Mouse (Mus musculus) R1 (cell line): ENCODE results near the gene Cdh4.

Experiments used
- DNase-seq: peaks from one replicate; pipeline ENCODE4 v3.0.0-alpha.2; 2018; ENCODE audit warnings: low read depth, low spot score

The Cdh4 gene

DNA sequence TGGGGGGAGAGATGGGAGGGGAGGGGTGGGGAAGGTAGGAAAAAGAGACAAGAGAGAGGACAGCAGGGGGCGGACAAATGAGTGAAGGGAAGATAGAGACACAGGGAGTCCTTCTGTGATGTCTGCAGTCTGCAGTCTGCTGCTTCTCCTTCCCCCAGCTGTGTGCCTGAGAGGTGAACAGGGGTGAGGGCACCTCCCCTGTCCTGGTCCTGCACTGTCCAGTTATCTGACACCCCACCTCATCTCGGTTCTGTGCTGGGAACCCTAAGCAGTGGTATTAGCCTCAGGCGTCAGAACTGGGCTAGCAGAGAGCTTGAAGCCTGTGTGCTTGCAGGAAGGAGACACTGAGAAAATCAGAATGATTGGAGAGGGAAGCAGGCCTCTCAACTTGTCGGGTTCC is 338.7 kb downstream of the Cdh4 start:
- DNase-seq: peak; percentile 8

- no peak for DNase-seq
Measured at GRCm38 (mm10) chr2:179787256-179787655, 345.0 kb downstream of the Cdh4 start.

DNA sequence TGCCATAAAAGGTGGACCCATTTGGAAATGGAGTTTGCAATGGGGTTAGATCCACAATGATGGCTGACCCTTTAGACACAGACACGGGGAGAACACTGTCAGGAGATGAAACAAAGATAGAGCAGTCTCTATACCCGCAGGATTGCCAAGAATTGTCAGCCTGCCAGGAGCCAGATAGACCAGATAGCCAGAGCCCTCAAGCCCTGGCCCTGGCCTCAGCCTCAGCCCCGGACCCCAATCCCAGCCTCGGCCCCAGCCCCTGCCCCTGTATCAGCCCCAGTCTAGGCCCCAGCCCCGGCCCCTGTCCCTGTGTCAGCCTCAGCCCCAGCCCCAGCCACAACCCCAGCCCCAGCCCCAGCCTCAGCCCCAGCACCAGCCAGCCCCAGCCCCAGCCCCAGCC is 345.6 kb downstream of the Cdh4 start:
- no peak for DNase-seq

- no peak for DNase-seq
Measured at GRCm38 (mm10) chr2:179790684-179791083, 348.5 kb downstream of the Cdh4 start.

DNA sequence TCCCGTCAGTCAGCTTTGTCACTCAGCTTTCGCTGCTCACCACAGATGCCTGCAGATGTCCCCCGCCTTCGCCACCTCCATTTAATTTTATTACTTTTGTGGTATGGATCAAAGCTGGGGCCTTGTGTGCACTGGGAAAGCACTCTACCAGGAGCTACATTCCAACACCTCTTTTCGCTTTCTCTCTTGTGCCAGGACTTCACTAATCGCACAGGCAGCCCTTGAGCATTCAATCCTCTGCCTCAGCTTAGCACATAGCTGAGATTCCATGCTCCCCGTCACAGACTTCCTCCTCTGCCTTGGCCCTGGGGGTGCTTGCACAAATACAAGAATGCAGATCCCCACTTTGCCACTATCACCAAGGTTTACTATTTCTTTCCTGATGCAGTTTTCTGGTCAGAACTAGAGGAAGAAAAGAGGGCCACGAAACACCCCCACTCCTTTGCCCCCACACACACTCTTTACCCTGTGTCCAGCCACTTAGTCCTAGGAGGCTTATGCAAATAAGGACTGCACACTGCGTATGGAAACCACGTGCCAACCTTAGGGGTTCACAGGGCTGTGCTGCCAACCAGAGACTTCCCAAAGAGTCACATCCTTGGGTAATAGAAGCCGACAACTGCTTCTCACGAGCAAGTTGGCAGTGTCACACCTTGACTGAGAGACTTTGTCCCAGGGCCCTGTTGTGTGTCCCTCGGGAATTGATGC is 350.3 kb downstream of the Cdh4 start:
- DNase-seq: peak; percentile 65

- DNase-seq: no peak
Measured at GRCm38 (mm10) chr2:179794354-179794753, 352.1 kb downstream of the Cdh4 start.

DNA sequence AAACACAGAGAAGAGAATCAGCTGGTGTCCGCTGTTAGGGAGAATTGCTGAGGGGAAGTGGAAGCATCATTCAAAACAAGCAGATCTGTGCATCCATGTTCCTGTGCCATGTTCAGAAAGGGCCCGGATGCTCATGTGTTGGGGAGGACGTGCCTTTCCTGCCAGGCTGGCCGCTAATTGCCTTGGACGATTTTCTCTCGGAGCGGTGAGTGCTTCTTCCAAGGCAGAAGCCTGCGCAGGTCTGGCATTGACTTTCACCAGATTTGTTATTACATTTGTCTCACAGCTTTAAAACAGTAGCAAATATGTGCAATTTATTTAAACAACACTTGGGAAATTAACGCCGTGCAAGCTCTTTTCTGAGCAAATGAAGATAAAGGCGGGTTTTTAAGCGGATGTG is 353.2 kb downstream of the Cdh4 start:
- no peak for DNase-seq

DNA sequence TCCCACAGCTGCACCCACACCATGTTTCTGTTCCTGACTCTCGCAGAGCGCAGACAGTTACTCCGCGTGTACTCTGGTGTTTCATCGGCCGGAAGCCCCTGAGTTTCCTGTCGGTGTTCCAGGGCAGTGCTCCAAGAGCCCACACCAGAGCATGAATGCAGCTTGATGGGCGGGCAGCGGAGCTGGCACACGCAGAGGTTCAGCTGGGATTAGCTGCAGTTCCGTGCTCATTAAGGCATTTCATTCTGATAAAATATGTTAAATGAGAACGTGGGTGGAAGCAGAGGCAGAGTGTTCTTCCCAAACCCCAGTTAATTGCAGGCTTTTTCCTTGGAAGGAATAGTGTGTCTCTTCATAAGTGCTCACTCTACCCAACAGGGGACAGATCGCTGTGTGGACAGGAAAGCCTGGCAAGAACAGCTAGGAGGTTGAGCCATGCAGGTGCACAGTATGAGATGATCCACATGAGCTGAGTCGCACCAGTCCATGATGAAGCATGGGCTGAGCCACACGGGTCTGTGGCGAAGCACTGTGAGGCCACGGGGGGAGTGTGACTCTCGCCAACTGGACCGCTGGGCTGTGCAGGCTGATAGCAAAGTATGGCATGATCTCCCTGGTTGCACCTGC is 357.8 kb downstream of the Cdh4 start:
- no peak for DNase-seq

GRCm38 (mm10) chr2:179801042-179801441 is 358.8 kb downstream of the Cdh4 start:
- DNase-seq: no peak

- DNase-seq: peak; percentile 8
Measured at GRCm38 (mm10) chr2:179802411-179802810, 360.2 kb downstream of the Cdh4 start.

GRCm38 (mm10) chr2:179811086-179811485 is 368.9 kb downstream of the Cdh4 start:
- DNase-seq: no peak

GRCm38 (mm10) chr2:179813035-179813827 is 371.0 kb downstream of the Cdh4 start:
- DNase-seq: no peak

GRCm38 (mm10) chr2:179824776-179825326 is 382.6 kb downstream of the Cdh4 start:
- DNase-seq: peak; percentile 40

DNA sequence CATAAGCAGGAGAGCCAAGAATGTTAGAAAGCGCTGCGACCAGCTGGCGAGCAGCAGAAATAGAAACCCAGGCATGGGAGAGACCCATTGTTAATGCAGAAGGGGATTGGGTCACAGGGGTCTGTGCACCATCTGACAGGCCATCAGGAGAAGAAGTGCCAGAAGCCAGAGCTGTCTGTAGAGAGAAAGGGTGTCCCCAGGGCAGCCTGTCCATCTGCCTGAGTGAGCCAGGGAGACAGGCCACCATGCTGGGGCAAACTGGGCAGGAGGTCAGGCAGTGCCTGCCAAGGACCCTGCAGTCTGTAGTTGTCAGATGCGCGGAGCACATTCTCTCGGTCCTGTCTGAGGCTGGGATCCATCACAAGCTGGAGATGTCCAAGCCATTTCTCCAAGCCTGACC is 386.7 kb downstream of the Cdh4 start:
- DNase-seq: no peak

GRCm38 (mm10) chr2:179829972-179830371 is 387.7 kb downstream of the Cdh4 start:
- DNase-seq: peak; percentile 59

DNA sequence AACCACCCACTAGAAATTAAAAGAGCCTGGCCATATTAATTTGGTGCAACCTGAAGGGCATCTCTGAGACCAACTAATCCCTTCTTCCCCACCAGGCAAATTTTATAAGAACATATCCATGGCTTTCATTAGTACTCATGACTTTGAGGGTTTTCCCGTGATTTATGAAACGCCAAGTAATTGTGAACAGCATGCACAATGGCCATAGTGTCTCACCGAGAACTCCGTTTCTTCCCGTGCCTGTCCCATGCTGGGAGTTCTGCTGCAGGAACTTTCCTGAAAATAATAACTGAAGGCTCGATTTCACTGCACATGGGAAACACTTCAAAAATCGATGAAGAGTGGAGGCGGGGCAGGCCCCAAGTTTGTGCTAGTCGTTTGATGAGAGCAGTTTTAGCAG is 392.7 kb downstream of the Cdh4 start:
- no peak for DNase-seq

DNA sequence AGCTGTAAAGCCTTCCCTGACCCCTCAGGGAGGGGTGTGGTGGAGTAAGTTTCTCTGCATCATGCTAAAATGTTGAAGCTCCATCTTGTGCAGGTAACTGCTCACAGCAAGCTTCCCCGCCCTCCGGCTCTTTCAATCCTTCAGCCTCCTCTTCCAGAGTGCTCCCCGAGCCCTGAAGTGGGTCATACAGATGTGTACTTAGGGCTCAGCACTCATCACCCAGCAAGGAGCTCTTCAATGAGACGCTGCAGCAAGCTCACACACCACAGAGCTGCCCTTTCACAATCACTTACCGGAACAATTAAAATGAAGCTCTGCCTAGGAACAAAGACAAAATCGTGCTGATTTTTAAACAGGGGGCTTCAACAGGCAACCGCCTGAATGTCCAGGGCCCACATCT is 393.3 kb downstream of the Cdh4 start:
- no peak for DNase-seq

- no peak for DNase-seq
Measured at GRCm38 (mm10) chr2:179837186-179837585, 395.0 kb downstream of the Cdh4 start.

- DNase-seq: no peak
Measured at GRCm38 (mm10) chr2:179838036-179838435, 395.8 kb downstream of the Cdh4 start.

DNA sequence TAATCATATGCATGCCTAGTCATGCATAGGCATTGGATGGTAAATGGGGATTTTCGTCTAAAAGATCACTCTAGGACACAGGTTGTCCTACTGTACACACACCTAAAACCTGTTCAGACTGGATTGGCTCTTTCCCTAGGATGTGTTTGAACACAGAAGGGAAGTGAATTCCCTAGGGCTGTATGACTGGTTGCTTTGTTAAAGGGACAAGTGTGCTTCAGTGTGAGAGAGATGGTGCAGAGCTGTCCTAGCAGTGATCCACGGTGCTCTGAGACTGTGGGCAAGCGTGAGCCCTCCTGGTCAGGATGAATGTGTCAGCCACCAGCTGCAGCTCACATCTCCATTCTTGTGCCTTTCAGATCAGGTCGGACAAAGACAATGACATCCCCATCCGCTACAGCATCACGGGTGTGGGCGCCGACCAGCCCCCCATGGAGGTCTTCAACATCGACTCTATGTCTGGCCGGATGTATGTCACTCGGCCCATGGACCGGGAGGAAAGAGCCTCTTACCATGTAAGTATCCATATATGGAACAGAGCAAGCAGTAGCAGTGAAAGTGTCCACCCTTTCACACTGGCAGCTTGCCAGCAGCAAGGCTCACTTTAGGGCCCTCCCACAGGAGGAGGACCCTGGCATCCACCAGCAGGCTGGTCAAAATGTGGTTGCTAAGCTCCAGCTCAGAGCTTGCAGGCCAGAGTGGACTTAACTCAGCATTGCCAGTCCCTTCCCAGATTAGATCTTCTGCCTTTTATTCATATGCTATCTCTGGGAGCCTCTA is 400.6 kb downstream of the Cdh4 start:
- DNase-seq: no peak

- no peak for DNase-seq
Measured at GRCm38 (mm10) chr2:179849732-179850131, 407.5 kb downstream of the Cdh4 start.

GRCm38 (mm10) chr2:179852169-179852568 is 409.9 kb downstream of the Cdh4 start:
- DNase-seq: no peak
